Mouse (Mus musculus) olfactory bulb, adult 2 months (tissue): ENCODE measurements around the gene Phactr1. TPM values are rescaled to one million over a fixed set of nuclear protein-coding genes. Genes with fewer than 3 reads are reported as not detected.

Experiments
- H3K27ac ChIP-seq: fragments of 200-500 bp; 2 replicates; pipeline ENCODE4 v1.5.1; 2012; ENCODE audit warnings: low read depth, low read length; ENCODE audit not compliant: insufficient read depth
- H3K4me1 ChIP-seq: fragments of 200-500 bp; 2 replicates; pipeline ENCODE4 v1.6.1; 2012; ENCODE audit warnings: low read length; ENCODE audit not compliant: control insufficient read depth, insufficient read depth
- H3K4me3 ChIP-seq: fragments of 200-500 bp; 2 replicates; pipeline ENCODE4 v1.5.1; 2012; ENCODE audit warnings: mild to moderate bottlenecking, low read depth, low read length, moderate library complexity; ENCODE audit not compliant: insufficient read depth
- CTCF ChIP-seq: fragments of 200-500 bp; IDR thresholded peaks from 2 replicates; pipeline ENCODE4 v1.5.1; 2012; ENCODE audit warnings: low read depth, mild to moderate bottlenecking, low read length, moderate library complexity; ENCODE audit not compliant: insufficient read depth
- POLR2A ChIP-seq: fragments of 200-500 bp; IDR thresholded peaks from 2 replicates; pipeline ENCODE4 v1.6.1; 2012; ENCODE audit warnings: mild to moderate bottlenecking, low read depth, low read length, moderate library complexity; ENCODE audit not compliant: insufficient read depth
- WGBS: fragments of 180-500 bp; shearing (Covaris S2); methylation state at CpG from one replicate; pipeline ENCODE4 v1.1.7; 2018; 5-methylcytosine and 5-hydroxymethylcytosine counted together
- polyA plus RNA-seq: library from polyadenylated mRNA; stranded (reverse); fragments of >200 nt; gene quantifications from 2 replicates; pipeline ENCODE4 v1.2.4, GENCODE M21; 2012; ENCODE audit warnings: low replicate concordance; ENCODE audit not compliant: missing spikeins, insufficient read depth, insufficient read length

Gene Phactr1
- polyA plus RNA-seq, 1 experiment: not detected

GRCm38 (mm10) chr13:43122306-43123070 is 442.1 kb downstream of the Phactr1 start:
- peaks cover 10% of the 10 kb centered on the region for H3K4me1 ChIP-seq
- H3K4me3 ChIP-seq: no peak overlapping the region
- no peak overlapping the region for H3K27ac ChIP-seq
- WGBS: 74% methylated on average over 16 of the region's 16 CpGs
- no peak for TF ChIP-seq CTCF
- TF ChIP-seq POLR2A: no peak

GRCm38 (mm10) chr13:43123895-43124682 is 443.7 kb downstream of the Phactr1 start:
- Histone ChIP-seq H3K27ac (no peak overlapping the region), H3K4me3 (no peak overlapping the region), H3K4me1 (peaks cover 10% of the 10 kb centered on the region)
- TF ChIP-seq CTCF (no peak), POLR2A (no peak)
- 61% methylated on average over 17 of the region's 17 CpGs for WGBS

GRCm38 (mm10) chr13:43124683-43125074 is 444.3 kb downstream of the Phactr1 start:
- Histone ChIP-seq H3K4me1 (peaks cover 10% of the 10 kb centered on the region), H3K27ac (no peak overlapping the region), H3K4me3 (no peak overlapping the region)
- TF ChIP-seq CTCF (no peak), POLR2A (no peak)
- 83% methylated on average over 3 of the region's 4 CpGs for WGBS

- 0 out of 2 replicates have a peak, but pooled peaks cover 2% of the 10 kb centered on the region for H3K4me1 ChIP-seq
- TF ChIP-seq CTCF: no peak
- no peak for TF ChIP-seq POLR2A
- WGBS: 88% methylated on average over 6 of the region's 6 CpGs
- no peak overlapping the region for H3K4me3 ChIP-seq
- no peak overlapping the region for H3K27ac ChIP-seq
Observed at GRCm38 (mm10) chr13:43130161-43130560, 449.7 kb downstream of the Phactr1 start.

DNA sequence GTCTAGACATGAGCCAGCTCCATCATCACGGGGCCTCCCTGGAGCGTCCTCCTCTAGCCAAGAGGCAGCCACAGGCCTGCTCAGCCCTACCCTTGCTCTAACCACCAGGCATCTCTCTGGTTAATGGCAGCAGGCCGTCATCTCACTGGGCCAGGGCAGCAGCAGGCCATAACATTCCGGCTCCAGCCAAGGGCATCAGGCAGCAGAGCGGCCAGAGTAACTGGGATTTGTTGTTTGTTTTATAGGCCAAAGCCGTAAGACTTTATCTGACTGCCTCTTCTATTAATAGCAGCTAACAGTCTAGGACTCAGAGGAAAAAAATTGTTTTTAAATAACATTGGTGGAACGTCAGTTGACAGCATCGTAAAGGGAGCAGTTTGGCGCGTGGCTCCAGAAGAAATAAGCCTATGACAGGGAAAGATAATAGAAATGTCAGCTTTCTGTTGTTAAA is 451.3 kb downstream of the Phactr1 start:
- Histone ChIP-seq H3K4me1 (0 out of 2 replicates have a peak, but pooled peaks cover 2% of the 10 kb centered on the region), H3K4me3 (no peak overlapping the region), H3K27ac (no peak overlapping the region)
- WGBS: 71% methylated on average over 10 of the region's 10 CpGs
- TF ChIP-seq POLR2A: no peak
- TF ChIP-seq CTCF: no peak

GRCm38 (mm10) chr13:43132859-43133258 is 452.4 kb downstream of the Phactr1 start:
- Histone ChIP-seq H3K4me1 (0 out of 2 replicates have a peak, but pooled peaks cover 2% of the 10 kb centered on the region), H3K27ac (no peak overlapping the region), H3K4me3 (no peak overlapping the region)
- WGBS: 74% methylated on average over 9 of the region's 9 CpGs
- no peak for TF ChIP-seq POLR2A
- TF ChIP-seq CTCF: no peak

GRCm38 (mm10) chr13:43133400-43133799 is 453.0 kb downstream of the Phactr1 start:
- H3K4me1 ChIP-seq: 0 out of 2 replicates have a peak, but pooled peaks cover 2% of the 10 kb centered on the region
- no peak for TF ChIP-seq CTCF
- no peak for TF ChIP-seq POLR2A
- H3K27ac ChIP-seq: no peak overlapping the region
- WGBS: 87% methylated on average over 7 of the region's 7 CpGs
- H3K4me3 ChIP-seq: no peak overlapping the region

DNA sequence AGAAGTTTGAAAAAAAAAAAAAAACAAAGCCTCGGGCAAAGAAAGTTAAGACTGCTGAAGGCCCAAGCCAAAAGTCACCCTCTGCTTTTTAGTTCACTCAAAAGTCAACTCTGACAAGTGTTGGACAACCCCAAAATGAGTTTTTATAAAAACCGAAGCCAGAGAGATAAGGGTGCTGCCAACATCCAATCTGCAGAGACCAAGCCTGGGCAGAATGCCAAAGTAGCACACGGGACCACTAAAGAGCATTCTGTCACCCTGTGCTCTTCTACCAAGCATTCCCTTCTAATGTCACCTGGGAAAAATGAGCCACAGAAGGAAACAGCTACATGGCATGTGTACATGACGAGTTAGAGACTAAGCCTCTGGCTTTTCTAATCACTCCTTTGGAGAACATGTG is 454.0 kb downstream of the Phactr1 start:
- no peak overlapping the region for H3K4me3 ChIP-seq
- H3K27ac ChIP-seq: no peak overlapping the region
- TF ChIP-seq CTCF (no peak), POLR2A (no peak)
- 52% methylated on average over 4 of the region's 4 CpGs for WGBS
- 0 out of 2 replicates have a peak, but pooled peaks cover 2% of the 10 kb centered on the region for H3K4me1 ChIP-seq

- Histone ChIP-seq H3K4me3 (no peak overlapping the region), H3K4me1 (peaks cover 6% of the 10 kb centered on the region), H3K27ac (no peak overlapping the region)
- 79% methylated on average over 7 of the region's 7 CpGs for WGBS
- TF ChIP-seq POLR2A (no peak), CTCF (no peak)
Observed at GRCm38 (mm10) chr13:43144720-43145418, 464.4 kb downstream of the Phactr1 start.
